Comparison of ENCODE assay signal across 9 mouse cellular contexts in the genomic region with DNA sequence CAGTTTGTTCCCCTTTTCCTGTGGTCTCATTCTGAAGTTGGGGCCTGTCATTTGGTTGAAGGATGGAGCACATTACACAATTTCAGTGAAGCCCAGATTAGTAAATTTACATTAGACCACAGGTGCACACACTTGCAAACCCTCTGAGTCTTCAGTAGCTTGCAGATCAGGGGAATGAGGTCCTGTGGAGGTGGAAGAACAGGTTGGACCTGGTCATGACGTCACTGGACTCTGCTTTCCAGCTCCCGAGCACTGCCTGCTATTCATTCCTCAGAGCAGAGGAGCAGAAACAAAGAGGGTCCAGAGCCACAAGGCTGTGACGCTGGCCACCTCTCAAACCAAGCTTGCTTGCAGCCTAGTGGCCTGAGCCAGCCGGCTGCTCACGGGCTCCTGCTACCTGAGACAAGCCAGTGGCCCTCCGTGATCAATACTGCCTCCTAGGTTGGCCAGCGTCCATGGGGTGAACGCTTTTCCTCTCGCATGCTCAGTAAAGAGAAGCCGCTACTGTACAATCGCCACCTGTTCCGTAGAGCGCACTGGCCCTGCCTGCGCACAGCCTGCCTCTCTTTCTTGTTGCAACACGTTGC.
DNase-seq lines count a peak whose midpoint lies in the region; ATAC-seq and TF ChIP-seq lines count a peak whose summit lies in the region.
"Had no signal": no experiment of that assay in that cellular context is flagged by ENCODE, and none has a peak within 500 bp of the region (broad histone marks: within the 10 kb centered on the region; RNA-seq: fewer than 3 reads in every experiment).

No protein-coding gene starts in this region.

- H3K4me1 ChIP-seq in ES-Bruce4 (ENCODE audit: control insufficient read depth, insufficient read depth, low read length) = peaks cover 3% of the 10 kb centered on the region
- peaks cover 53% of the 10 kb centered on the region for H3K4me1 ChIP-seq in embryonic facial prominence, embryonic 15.5 days

- 55% methylated on average over 15 of the region's 15 CpGs for WGBS in embryonic facial prominence, embryonic 15.5 days

- TF ChIP-seq CTCF in ES-Bruce4 (IDR thresholded peaks at IDR 0.05; ENCODE audit: low read depth, low read length) = no peak

- peak overlapping the region; percentile 67 for H3K27ac ChIP-seq in ES-Bruce4 (ENCODE audit: insufficient read depth, low read length)
- H3K27ac ChIP-seq in embryonic facial prominence, embryonic 15.5 days (replicated peaks) = peak overlapping the region; percentile 70

- ATAC-seq in embryonic facial prominence, embryonic 15.5 days (ENCODE audit: insufficient number of reproducible peaks, low FRiP score, low TSS enrichment, low read depth) = peak; percentile 49; the same call in 1 of the 2 replicates
- ATAC-seq in erythroblast, adult 5-6 weeks (replicated peaks; ENCODE audit: low FRiP score, poor library complexity, severe bottlenecking) = no peak
- ATAC-seq: Patski had no signal

- H3K4me2 ChIP-seq in embryonic facial prominence, embryonic 15.5 days (replicated peaks) = peak overlapping the region; percentile 37

- TF ChIP-seq POLR2A in ES-Bruce4 (IDR thresholded peaks at IDR 0.05; ENCODE audit: insufficient read depth, low read length) = peak; percentile 19

- TF ChIP-seq EP300 in ES-Bruce4 (IDR thresholded peaks at IDR 0.05; ENCODE audit: insufficient read depth, low read depth, low read length) = peak; percentile 92

- H3K9me3 ChIP-seq in ES-Bruce4 (replicated peaks; ENCODE audit: control insufficient read depth, insufficient read depth, low read length, poor library complexity, severe bottlenecking) = no peaks in the 10 kb centered on the region
- no peaks in the 10 kb centered on the region for H3K9me3 ChIP-seq in embryonic facial prominence, embryonic 15.5 days (replicated peaks)

- peak; percentile 70 for DNase-seq in kidney, adult 9 months
- DNase-seq in lung, postnatal 10 days = peak; percentile 78
- DNase-seq in yolk sac, embryonic 10.5 days (ENCODE audit: low spot score) = peak; percentile 21
- no peak for DNase-seq in left cerebral cortex, postnatal 25 days (ENCODE audit: low spot score in 2 of 2)
- no peak for DNase-seq in adrenal gland, postnatal 25 days

- H3K27me3 ChIP-seq in ES-Bruce4 (ENCODE audit: control insufficient read depth, insufficient read depth, low read length, poor library complexity, severe bottlenecking) = no peaks in the 10 kb centered on the region
- no peaks in the 10 kb centered on the region for H3K27me3 ChIP-seq in embryonic facial prominence, embryonic 15.5 days
- H3K27me3 ChIP-seq: Patski had no signal

- peak overlapping the region; percentile 53 for H3K9ac ChIP-seq in ES-Bruce4 (ENCODE audit: low read depth, poor library complexity, severe bottlenecking)
- H3K9ac ChIP-seq in embryonic facial prominence, embryonic 15.5 days = no peak overlapping the region

- H3K36me3 ChIP-seq in ES-Bruce4 (ENCODE audit: control insufficient read depth, insufficient read depth, low read length, poor library complexity, severe bottlenecking) = no peaks in the 10 kb centered on the region
- 0 out of 2 replicates have a peak, but pooled peaks cover 11% of the 10 kb centered on the region for H3K36me3 ChIP-seq in embryonic facial prominence, embryonic 15.5 days

- H3K4me3 ChIP-seq in ES-Bruce4 (ENCODE audit: low read depth, low read length) = peak overlapping the region; percentile 82
- H3K4me3 ChIP-seq in embryonic facial prominence, embryonic 15.5 days (replicated peaks) = peak overlapping the region; percentile 14; the same call in 1 of the 2 replicates

- intact Hi-C loops in left cerebral cortex, postnatal 25 days (cut with DNase I) = no loop called here

Comparison
In these comparisons a context has a peak if more than half of its experiments do, and no peak if none do; other contexts are left out.
1. DNase-seq: peak in kidney, adult 9 months (single experiment), lung, postnatal 10 days (single experiment) and yolk sac, embryonic 10.5 days (single experiment); none in left cerebral cortex, postnatal 25 days (0 of 2) and adrenal gland, postnatal 25 days (single experiment).